Mouse (Mus musculus) forebrain, postnatal 0 days (tissue): ENCODE measurements around the gene 1700017B05Rik. TPM values are rescaled to one million over a fixed set of nuclear protein-coding genes. Genes with fewer than 3 reads are reported as not detected.
"Not testable (repeated sequence)": the region's sequence is repeated elsewhere in the genome, so short reads cannot be mapped to it uniquely, and the experiment has no call there.

ENCODE experiments used
- ATAC-seq: fragments of 200-750 bp; cut with Nextera tagmentation; 2 replicates; pipeline ENCODE4 v1.8.0; 2017; ENCODE audit warnings: mild to moderate bottlenecking, moderate library complexity
- DNase-seq: peaks from one replicate; pipeline ENCODE4 v3.0.0-alpha.2; 2015
- H3K27ac ChIP-seq: fragments of 300-500 bp; sonication (generic); 2 replicates; pipeline ENCODE4 v1.5.1; 2014; ENCODE audit warnings: low read depth, mild to moderate bottlenecking, antibody characterized with exemption, low read length, moderate library complexity, mixed read lengths
- H3K27me3 ChIP-seq: fragments of 300-500 bp; sonication (generic); 2 replicates; pipeline ENCODE4 v1.6.1; 2014; ENCODE audit warnings: mild to moderate bottlenecking, low read length, mixed read lengths; ENCODE audit not compliant: insufficient read depth
- H3K36me3 ChIP-seq: fragments of 300-500 bp; sonication (generic); 2 replicates; pipeline ENCODE4 v1.6.1; 2014; ENCODE audit warnings: mild to moderate bottlenecking, moderate library complexity; ENCODE audit not compliant: insufficient read depth
- H3K4me1 ChIP-seq: fragments of 300-500 bp; sonication (generic); 2 replicates; pipeline ENCODE4 v1.6.1; 2014; ENCODE audit warnings: antibody characterized with exemption; ENCODE audit not compliant: insufficient read depth
- H3K4me2 ChIP-seq: fragments of 300-500 bp; sonication (generic); 2 replicates; pipeline ENCODE4 v1.6.1; 2014; ENCODE audit warnings: low read depth, mild to moderate bottlenecking, moderate library complexity
- H3K4me3 ChIP-seq: fragments of 300-500 bp; sonication (generic); 2 replicates; pipeline ENCODE4 v1.5.1; 2014; ENCODE audit warnings: low read depth, low read length, mixed read lengths
- H3K9ac ChIP-seq: fragments of 300-500 bp; sonication (generic); 2 replicates; pipeline ENCODE4 v1.6.1; 2014; ENCODE audit warnings: mild to moderate bottlenecking
- H3K9me3 ChIP-seq: fragments of 300-500 bp; sonication (generic); 2 replicates; pipeline ENCODE4 v1.6.1; 2016; ENCODE audit warnings: low read length
- CTCF ChIP-seq: sonication (generic); IDR thresholded peaks from 2 replicates; pipeline ENCODE4 v1.5.1; 2016; ENCODE audit warnings: antibody characterized with exemption, control low read depth, low read depth
- WGBS: fragments of 180-500 bp; shearing (Covaris S2); extraction: QIAGEN DNeasy Blood & Tissue Kit; methylation state at CpG from one replicate; pipeline ENCODE4 v1.1.7; 2014; 5-methylcytosine and 5-hydroxymethylcytosine counted together
- polyA plus RNA-seq: library from polyadenylated mRNA; unstranded; fragments of >200 nt; fragmentation: Nextera tagmentation; extraction: Ambion mirVana; gene quantifications from 2 replicates; pipeline ENCODE4 v1.2.1, GENCODE M21; 2015
- total RNA-seq: library from RNA; depleted of rRNA; stranded (reverse); fragments of >200 nt; gene quantifications from 2 replicates; pipeline ENCODE4 v1.2.3, GENCODE M21; 2014; rRNA removed

1700017B05Rik gene
- total and polyA plus RNA-seq, 2 experiments from 2014 or later = 6.7 to 8.5 TPM

- Histone ChIP-seq H3K9me3 (no peaks in the 10 kb centered on the region), H3K4me3 (no peak overlapping the region), H3K27ac (no peak overlapping the region), H3K36me3 (no peaks in the 10 kb centered on the region), H3K9ac (no peak overlapping the region), H3K27me3 (no peaks in the 10 kb centered on the region), H3K4me2 (no peak overlapping the region), H3K4me1 (no peaks in the 10 kb centered on the region)
- no peak for ATAC-seq
- DNase-seq = no peak
- 89% methylated on average over 5 of the region's 5 CpGs for WGBS
- no peak for TF ChIP-seq CTCF
Measured at GRCm38 (mm10) chr9:57218776-57219175, 43.6 kb downstream of the 1700017B05Rik start.

DNA sequence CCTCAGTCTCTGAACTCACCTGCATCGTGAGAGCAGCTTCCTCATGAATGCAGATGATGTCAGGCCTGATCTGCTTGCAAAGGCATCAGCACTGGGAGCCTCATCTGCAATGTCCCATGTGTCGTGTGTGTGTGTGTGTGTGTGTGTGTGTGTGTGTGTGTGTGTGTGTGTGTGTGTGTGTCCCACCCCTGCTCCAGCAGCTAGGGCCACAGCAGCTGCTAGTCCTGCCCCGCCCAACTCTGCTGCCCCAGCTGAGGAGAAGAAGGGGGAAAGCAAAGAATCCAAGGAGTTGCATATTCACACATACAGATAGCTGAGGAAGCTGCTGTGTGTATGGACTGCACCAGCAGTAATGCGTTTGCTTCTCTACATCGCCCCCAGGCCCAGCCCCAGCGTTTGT, 45.2 kb downstream of the 1700017B05Rik start:
- WGBS = 85% methylated on average over 6 of the region's 6 CpGs
- no peaks in the 10 kb centered on the region for H3K9me3 ChIP-seq
- H3K36me3 ChIP-seq = no peaks in the 10 kb centered on the region
- no peak for TF ChIP-seq CTCF
- H3K27me3 ChIP-seq = no peaks in the 10 kb centered on the region
- no peaks in the 10 kb centered on the region for H3K4me1 ChIP-seq
- no peak overlapping the region for H3K4me3 ChIP-seq
- no peak overlapping the region for H3K27ac ChIP-seq
- no peak for DNase-seq
- no peak overlapping the region for H3K9ac ChIP-seq
- ATAC-seq = no peak
- H3K4me2 ChIP-seq = no peak overlapping the region

- H3K4me2 ChIP-seq = no peak overlapping the region
- H3K4me1 ChIP-seq = no peaks in the 10 kb centered on the region
- no peak overlapping the region for H3K9ac ChIP-seq
- no peaks in the 10 kb centered on the region for H3K36me3 ChIP-seq
- no peak for TF ChIP-seq CTCF
- no peak for DNase-seq
- H3K4me3 ChIP-seq = no peak overlapping the region
- ATAC-seq = no peak
- no peaks in the 10 kb centered on the region for H3K9me3 ChIP-seq
- no peak overlapping the region for H3K27ac ChIP-seq
- no peaks in the 10 kb centered on the region for H3K27me3 ChIP-seq
- 71% methylated on average over 6 of the region's 6 CpGs for WGBS
Measured at GRCm38 (mm10) chr9:57214500-57214899, 47.9 kb downstream of the 1700017B05Rik start.

- Histone ChIP-seq H3K4me2 (no peak overlapping the region), H3K9me3 (no peaks in the 10 kb centered on the region), H3K4me1 (no peaks in the 10 kb centered on the region), H3K27me3 (no peaks in the 10 kb centered on the region), H3K9ac (no peak overlapping the region), H3K36me3 (no peaks in the 10 kb centered on the region), H3K27ac (no peak overlapping the region), H3K4me3 (no peak overlapping the region)
- DNase-seq = no peak
- no peak for TF ChIP-seq CTCF
- ATAC-seq = no peak
- WGBS = 78% methylated on average over 9 of the region's 9 CpGs
Measured at GRCm38 (mm10) chr9:57212448-57213222, 49.8 kb downstream of the 1700017B05Rik start.

DNA sequence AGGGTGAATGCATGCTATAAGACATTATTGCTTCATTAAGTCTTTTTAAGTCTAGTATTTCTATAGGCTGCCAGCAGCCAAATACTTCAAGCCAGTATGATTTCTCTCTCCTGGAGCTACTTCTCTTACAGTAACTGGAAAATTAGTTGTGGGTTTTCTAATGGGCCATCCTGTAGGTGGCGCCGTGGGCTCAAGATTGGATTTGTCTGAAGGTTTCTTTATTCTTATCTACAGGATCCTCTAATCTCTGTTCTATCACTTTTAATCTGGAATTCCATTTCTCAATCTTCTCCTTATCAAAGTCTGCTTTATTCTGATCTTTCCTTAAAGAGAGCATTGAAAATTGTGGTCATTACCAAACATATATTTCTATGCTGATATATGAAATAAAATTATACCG, 53.1 kb downstream of the 1700017B05Rik start:
- no peak for ATAC-seq
- Histone ChIP-seq H3K27me3 (no peaks in the 10 kb centered on the region), H3K4me3 (no peak overlapping the region), H3K4me2 (no peak overlapping the region), H3K9ac (no peak overlapping the region), H3K4me1 (no peaks in the 10 kb centered on the region), H3K36me3 (no peaks in the 10 kb centered on the region), H3K9me3 (no peaks in the 10 kb centered on the region), H3K27ac (no peak overlapping the region)
- TF ChIP-seq CTCF = peak; percentile 62
- peak; percentile 68 for DNase-seq
- 35% methylated on average over 3 of the region's 3 CpGs for WGBS

DNA sequence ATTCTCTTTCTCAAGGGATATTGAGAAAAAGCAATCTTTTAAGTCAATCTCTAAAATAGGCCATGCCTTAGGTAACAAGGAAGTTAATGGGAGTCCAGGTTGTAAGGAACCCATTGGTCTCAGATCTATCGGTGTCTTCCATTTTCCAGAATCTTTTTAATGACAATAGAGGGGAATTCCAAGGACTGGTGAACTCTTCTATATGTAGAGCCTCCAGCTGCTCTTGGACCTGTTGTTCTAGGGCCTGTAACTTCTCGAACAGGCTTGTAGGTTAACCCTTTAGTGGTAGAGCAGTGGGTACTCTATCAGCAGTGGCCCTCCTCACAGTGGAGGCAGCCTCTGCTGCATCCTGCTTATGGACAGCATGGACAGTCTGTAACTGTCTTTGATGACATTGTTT, 55.5 kb downstream of the 1700017B05Rik start:
- no peak for ATAC-seq
- Histone ChIP-seq H3K27ac (no peak overlapping the region), H3K4me3 (no peak overlapping the region), H3K9me3 (no peaks in the 10 kb centered on the region), H3K4me1 (no peaks in the 10 kb centered on the region), H3K9ac (no peak overlapping the region), H3K36me3 (no peaks in the 10 kb centered on the region), H3K4me2 (no peak overlapping the region), H3K27me3 (no peaks in the 10 kb centered on the region)
- 68% methylated on average over 2 of the region's 2 CpGs for WGBS
- no peak for DNase-seq
- TF ChIP-seq CTCF = no peak

GRCm38 (mm10) chr9:57203571-57203970, 58.8 kb downstream of the 1700017B05Rik start:
- H3K27me3 ChIP-seq, ATAC-seq, H3K4me3 ChIP-seq, DNase-seq, H3K4me1 ChIP-seq, H3K9me3 ChIP-seq, H3K27ac ChIP-seq, H3K4me2 ChIP-seq, H3K36me3 ChIP-seq, H3K9ac ChIP-seq: not testable (repeated sequence)
- WGBS = 87% methylated on average over 13 of the region's 13 CpGs

Other genes with a start within 250 kb of the 1700017B05Rik start
- gene Sin3a, start 190.6 kb downstream of the 1700017B05Rik start, total RNA-seq = 27.7 and 37.5 TPM in 2 replicates
- 11.5 and 16.6 TPM in 2 replicates for gene Sin3a, start 190.6 kb downstream of the 1700017B05Rik start, polyA plus RNA-seq
- gene Man2c1, start 131.9 kb downstream of the 1700017B05Rik start, total RNA-seq = 131 and 145 TPM in 2 replicates
- 50.0 and 64.3 TPM in 2 replicates for gene Man2c1, start 131.9 kb downstream of the 1700017B05Rik start, polyA plus RNA-seq
- gene Neil1, start 114.3 kb downstream of the 1700017B05Rik start, total RNA-seq = 4.8 and 6.3 TPM in 2 replicates
- 4.4 and 5.1 TPM in 2 replicates for gene Neil1, start 114.3 kb downstream of the 1700017B05Rik start, polyA plus RNA-seq
- 68.2 and 85.6 TPM in 2 replicates for gene Commd4, start 104.3 kb downstream of the 1700017B05Rik start, total RNA-seq
- gene Commd4, start 104.3 kb downstream of the 1700017B05Rik start, polyA plus RNA-seq = 177 and 220 TPM in 2 replicates
- gene Trcg1, start 26.1 kb downstream of the 1700017B05Rik start, total RNA-seq = not detected in 2 replicates
- not detected in 2 replicates for gene Trcg1, start 26.1 kb downstream of the 1700017B05Rik start, polyA plus RNA-seq
- 16.2 and 20.5 TPM in 2 replicates for gene Ppcdc, start 177.5 kb upstream of the 1700017B05Rik start, total RNA-seq
- 14.9 and 18.3 TPM in 2 replicates for gene Ppcdc, start 177.5 kb upstream of the 1700017B05Rik start, polyA plus RNA-seq
- gene Scamp5, start 205.4 kb upstream of the 1700017B05Rik start, total RNA-seq = 252 and 282 TPM in 2 replicates
- gene Scamp5, start 205.4 kb upstream of the 1700017B05Rik start, polyA plus RNA-seq = 167 and 175 TPM in 2 replicates
- 24.7 and 30.2 TPM in 2 replicates for gene Rpp25, start 241.4 kb upstream of the 1700017B05Rik start, total RNA-seq
- gene Rpp25, start 241.4 kb upstream of the 1700017B05Rik start, polyA plus RNA-seq = 40.9 and 46.5 TPM in 2 replicates